Mouse (Mus musculus) forebrain, embryonic 15.5 days (tissue): ENCODE measurements around the gene Aff3. TPM values are rescaled to one million over a fixed set of nuclear protein-coding genes. Genes with fewer than 3 reads are reported as not detected.
A peak's percentile ranks its signal among the peaks of the same experiment; 100 is the strongest.

Source experiments
- ATAC-seq: fragments of 200-750 bp; cut with Nextera tagmentation; replicated peaks from 2 replicates; pipeline ENCODE4 v1.8.0; 2017; ENCODE audit warnings: mild to moderate bottlenecking, moderate TSS enrichment, moderate library complexity
- H3K27ac ChIP-seq: fragments of 300-500 bp; sonication (generic); replicated peaks from 2 replicates; pipeline ENCODE4 v1.5.1; 2015; ENCODE audit warnings: mild to moderate bottlenecking, inconsistent platforms
- H3K27me3 ChIP-seq: fragments of 300-500 bp; sonication (generic); 2 replicates; pipeline ENCODE4 v1.6.1; 2015; ENCODE audit warnings: inconsistent platforms
- H3K36me3 ChIP-seq: fragments of 300-500 bp; sonication (generic); 2 replicates; pipeline ENCODE4 v1.6.1; 2015; ENCODE audit warnings: mild to moderate bottlenecking, inconsistent platforms
- H3K4me1 ChIP-seq: fragments of 300-500 bp; sonication (generic); 2 replicates; pipeline ENCODE4 v1.6.1; 2015; ENCODE audit warnings: inconsistent platforms
- H3K4me2 ChIP-seq: fragments of 300-500 bp; sonication (generic); replicated peaks from 2 replicates; pipeline ENCODE4 v1.6.1; 2015; ENCODE audit warnings: mild to moderate bottlenecking, inconsistent platforms
- H3K4me3 ChIP-seq: fragments of 300-500 bp; sonication (generic); 2 replicates; pipeline ENCODE4 v1.5.1; 2015; ENCODE audit warnings: mild to moderate bottlenecking, inconsistent platforms
- H3K9ac ChIP-seq: fragments of 300-500 bp; sonication (generic); replicated peaks from 2 replicates; pipeline ENCODE4 v1.6.1; 2015; ENCODE audit warnings: mild to moderate bottlenecking, inconsistent platforms
- H3K9me3 ChIP-seq: fragments of 300-500 bp; sonication (generic); 2 replicates; pipeline ENCODE4 v1.6.1; 2016; ENCODE audit warnings: inconsistent platforms
- WGBS: fragments of 180-500 bp; shearing (Covaris S2); methylation state at CpG from one replicate; pipeline ENCODE4 v1.1.7; 2015; ENCODE audit warnings: mixed read lengths; 5-methylcytosine and 5-hydroxymethylcytosine counted together
- polyA plus RNA-seq: library from polyadenylated mRNA; unstranded; fragments of >200 nt; fragmentation: Nextera tagmentation; extraction: Ambion mirVana; gene quantifications from 2 replicates; pipeline ENCODE4 v1.2.1, GENCODE M21; 2015

The Aff3 gene
- polyA plus RNA-seq, 1 experiment from 2014 or later = 36.9 TPM

DNA sequence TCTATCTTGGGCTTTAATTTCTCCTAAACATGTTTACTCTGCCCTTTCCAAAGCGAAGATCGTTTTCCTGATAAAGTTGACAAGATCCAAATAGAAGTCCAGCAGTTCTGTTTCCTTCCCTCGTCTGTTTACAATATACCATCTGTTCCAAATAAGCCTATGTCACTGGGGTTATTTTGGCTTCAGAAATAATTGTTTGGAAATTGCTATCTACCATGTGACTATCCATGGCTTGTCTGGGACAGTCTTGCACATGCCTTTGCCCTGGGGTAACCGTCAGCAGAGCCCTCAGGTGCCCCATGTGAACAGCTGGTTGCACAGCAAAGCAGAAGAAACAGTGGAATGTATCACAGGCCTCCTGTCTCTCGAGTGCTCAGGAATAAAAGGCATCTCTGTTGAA lies 86.4 kb downstream of the Aff3 start:
- WGBS = 54% methylated on average over 5 of the region's 5 CpGs
- no peak overlapping the region for H3K27ac ChIP-seq

GRCm38 (mm10) chr1:38567791-38568190 lies 97.0 kb downstream of the Aff3 start:
- H3K4me1 ChIP-seq = peaks cover 57% of the 10 kb centered on the region
- H3K27me3 ChIP-seq = no peaks in the 10 kb centered on the region
- 0 out of 2 replicates have a peak overlapping the region, but pooled peaks have one; percentile 11 for H3K27ac ChIP-seq

More for the DNA sequence above, 86.4 kb downstream of the Aff3 start:
- Histone ChIP-seq H3K4me2 (no peak overlapping the region), H3K4me3 (no peak overlapping the region), H3K36me3 (no peaks in the 10 kb centered on the region), H3K4me1 (0 out of 2 replicates have a peak, but pooled peaks cover 6% of the 10 kb centered on the region), H3K9me3 (no peaks in the 10 kb centered on the region), H3K27me3 (no peaks in the 10 kb centered on the region), H3K9ac (no peak overlapping the region)
- ATAC-seq = no peak

GRCm38 (mm10) chr1:38566101-38566678 lies 98.6 kb downstream of the Aff3 start:
- Histone ChIP-seq H3K4me1 (peaks cover 69% of the 10 kb centered on the region), H3K4me3 (no peak overlapping the region), H3K27me3 (no peaks in the 10 kb centered on the region), H3K27ac (peak overlapping the region; percentile 62), H3K4me2 (no peak overlapping the region), H3K9me3 (no peaks in the 10 kb centered on the region), H3K36me3 (no peaks in the 10 kb centered on the region), H3K9ac (no peak overlapping the region)
- ATAC-seq = peak; percentile 14; the same call in 1 of the 2 replicates
- WGBS = 25% methylated on average over 9 of the region's 9 CpGs

More at GRCm38 (mm10) chr1:38567791-38568190, 97.0 kb downstream of the Aff3 start:
- Histone ChIP-seq H3K4me2 (no peak overlapping the region), H3K9ac (no peak overlapping the region), H3K36me3 (no peaks in the 10 kb centered on the region), H3K4me3 (no peak overlapping the region), H3K9me3 (no peaks in the 10 kb centered on the region)
- ATAC-seq = no peak
- WGBS = 28% methylated on average over 3 of the region's 3 CpGs

- H3K27me3 ChIP-seq = no peaks in the 10 kb centered on the region
- H3K4me2 ChIP-seq = peak overlapping the region; percentile 1; the same call in 1 of the 2 replicates
- ATAC-seq = peak; percentile 49
- H3K36me3 ChIP-seq = no peaks in the 10 kb centered on the region
- H3K9me3 ChIP-seq = no peaks in the 10 kb centered on the region
- peak overlapping the region; percentile 77 for H3K27ac ChIP-seq
- no peak overlapping the region for H3K9ac ChIP-seq
- 26% methylated on average over 7 of the region's 7 CpGs for WGBS
- peaks cover 73% of the 10 kb centered on the region for H3K4me1 ChIP-seq
- H3K4me3 ChIP-seq = no peak overlapping the region
Observed at GRCm38 (mm10) chr1:38565295-38565777, 99.4 kb downstream of the Aff3 start.

DNA sequence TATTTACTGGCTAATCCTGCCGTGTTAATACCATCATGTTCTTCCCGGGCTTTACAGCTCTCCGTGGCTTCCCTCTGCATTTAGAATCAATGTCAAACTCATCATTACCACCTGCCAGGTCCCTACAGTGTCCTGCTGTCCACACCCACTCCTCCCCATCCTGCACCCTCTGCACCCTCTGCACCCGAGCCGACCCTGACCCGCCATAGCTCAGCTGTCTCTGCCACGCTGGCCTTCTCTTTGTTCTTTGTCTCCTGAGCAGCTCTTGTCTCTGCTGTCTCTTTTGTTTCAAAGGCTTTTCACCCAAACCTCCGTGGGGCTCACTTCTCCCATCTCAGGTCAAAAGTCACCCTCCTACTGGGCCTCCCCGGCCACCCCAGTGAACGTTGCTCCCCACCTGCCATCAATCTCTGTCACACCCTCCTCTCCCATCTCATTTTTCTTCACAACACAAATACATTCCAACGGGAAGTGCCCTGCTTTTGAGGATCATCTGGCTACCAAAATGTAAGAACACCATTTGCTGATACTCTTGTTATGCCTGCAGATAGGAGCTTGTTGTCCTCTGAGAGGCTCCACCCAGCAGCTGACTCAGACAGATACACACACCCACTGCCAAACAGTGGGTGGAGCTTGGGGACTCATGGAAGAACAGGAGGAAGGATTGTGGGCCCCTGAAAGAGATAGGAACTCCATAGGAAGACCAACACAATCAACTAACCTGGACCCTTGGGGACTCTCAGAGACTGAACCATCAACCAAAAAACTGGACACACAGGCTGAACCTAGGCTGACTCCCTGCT lies 102.2 kb downstream of the Aff3 start:
- no peak for ATAC-seq
- H3K4me1 ChIP-seq = peaks cover 55% of the 10 kb centered on the region
- no peak overlapping the region for H3K9ac ChIP-seq
- H3K4me2 ChIP-seq = no peak overlapping the region
- H3K36me3 ChIP-seq = no peaks in the 10 kb centered on the region
- H3K9me3 ChIP-seq = no peaks in the 10 kb centered on the region
- 0 out of 2 replicates have a peak overlapping the region, but pooled peaks have one; percentile 25 for H3K27ac ChIP-seq
- no peak overlapping the region for H3K4me3 ChIP-seq
- WGBS = 22% methylated on average over 11 of the region's 11 CpGs
- H3K27me3 ChIP-seq = no peaks in the 10 kb centered on the region

GRCm38 (mm10) chr1:38561331-38561730 lies 103.4 kb downstream of the Aff3 start:
- peaks cover 44% of the 10 kb centered on the region for H3K4me1 ChIP-seq
- no peaks in the 10 kb centered on the region for H3K36me3 ChIP-seq
- no peak overlapping the region for H3K4me3 ChIP-seq
- H3K27ac ChIP-seq = no peak overlapping the region
- no peaks in the 10 kb centered on the region for H3K27me3 ChIP-seq
- no peak overlapping the region for H3K9ac ChIP-seq
- no peak for ATAC-seq
- no peaks in the 10 kb centered on the region for H3K9me3 ChIP-seq
- 82% methylated on average over 7 of the region's 7 CpGs for WGBS
- no peak overlapping the region for H3K4me2 ChIP-seq

DNA sequence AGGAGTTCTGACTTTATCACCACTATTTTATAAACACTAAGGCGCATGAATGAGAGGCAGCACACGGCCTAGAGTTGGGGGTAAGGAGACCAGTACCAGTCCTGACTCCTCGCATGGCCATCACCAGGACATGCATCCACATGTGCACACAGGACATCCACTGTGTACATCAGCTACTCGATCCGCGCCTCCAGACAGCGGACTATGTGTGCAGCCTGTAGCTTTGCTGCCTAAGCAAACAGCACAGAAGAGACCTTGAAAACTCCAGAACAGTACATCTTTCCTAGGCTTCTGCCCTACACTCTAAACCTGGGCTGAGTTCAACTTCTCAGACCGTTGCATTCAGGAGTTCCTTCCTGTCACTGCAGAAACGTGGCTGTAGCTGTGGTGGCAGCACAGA lies 104.1 kb downstream of the Aff3 start:
- no peak for ATAC-seq
- Histone ChIP-seq H3K27ac (no peak overlapping the region), H3K4me3 (no peak overlapping the region), H3K4me2 (no peak overlapping the region), H3K4me1 (peaks cover 37% of the 10 kb centered on the region), H3K36me3 (no peaks in the 10 kb centered on the region), H3K9me3 (no peaks in the 10 kb centered on the region), H3K27me3 (no peaks in the 10 kb centered on the region), H3K9ac (no peak overlapping the region)
- WGBS = 88% methylated on average over 9 of the region's 9 CpGs

DNA sequence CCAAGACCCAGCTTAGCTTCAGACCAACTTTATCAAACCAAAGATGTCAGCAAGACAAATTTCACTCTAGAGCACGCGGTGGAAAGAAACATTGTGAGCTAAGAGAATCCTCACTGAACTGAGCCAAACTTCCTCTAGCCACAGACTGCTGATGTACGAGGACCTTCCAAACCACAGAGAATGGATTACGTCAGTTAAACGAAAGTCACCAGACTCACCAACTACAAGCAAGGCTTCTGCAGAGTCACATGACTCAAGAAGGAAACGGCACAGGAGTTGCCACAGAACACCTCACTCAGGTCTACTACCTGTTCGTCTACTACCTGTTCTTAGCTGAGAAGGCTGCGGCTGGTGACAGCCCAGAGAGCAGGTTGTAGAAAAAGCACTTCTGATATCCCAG lies 107.1 kb downstream of the Aff3 start:
- Histone ChIP-seq H3K4me2 (no peak overlapping the region), H3K9me3 (no peaks in the 10 kb centered on the region), H3K4me1 (peaks cover 20% of the 10 kb centered on the region), H3K27me3 (no peaks in the 10 kb centered on the region), H3K4me3 (no peak overlapping the region), H3K27ac (no peak overlapping the region), H3K9ac (no peak overlapping the region), H3K36me3 (no peaks in the 10 kb centered on the region)
- WGBS = 94% methylated on average over 8 of the region's 8 CpGs
- ATAC-seq = no peak

DNA sequence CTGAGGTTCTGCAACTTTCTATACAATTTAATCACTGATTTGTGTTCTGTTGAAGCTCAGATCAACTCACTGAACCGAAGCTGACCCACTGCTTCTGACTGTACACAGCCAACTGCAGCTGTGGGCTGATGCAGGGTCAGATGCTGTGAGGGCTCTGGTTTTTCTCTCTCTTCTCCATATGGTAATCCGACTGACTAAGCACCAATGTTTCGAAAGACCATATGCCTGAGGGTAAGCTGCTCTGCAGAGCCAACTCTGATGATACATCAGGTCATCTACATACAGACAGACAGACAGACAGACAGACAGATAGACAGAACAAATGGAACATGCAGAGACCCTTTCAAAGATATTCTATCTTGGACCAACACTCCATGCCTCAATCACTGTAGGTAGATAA lies 110.2 kb downstream of the Aff3 start:
- Histone ChIP-seq H3K9me3 (no peaks in the 10 kb centered on the region), H3K4me3 (no peak overlapping the region), H3K27ac (no peak overlapping the region), H3K4me1 (peaks cover 6% of the 10 kb centered on the region; the same call in 1 of the 2 replicates), H3K36me3 (no peaks in the 10 kb centered on the region), H3K9ac (no peak overlapping the region), H3K27me3 (no peaks in the 10 kb centered on the region), H3K4me2 (no peak overlapping the region)
- WGBS = 88% methylated on average over 3 of the region's 3 CpGs
- ATAC-seq = no peak

DNA sequence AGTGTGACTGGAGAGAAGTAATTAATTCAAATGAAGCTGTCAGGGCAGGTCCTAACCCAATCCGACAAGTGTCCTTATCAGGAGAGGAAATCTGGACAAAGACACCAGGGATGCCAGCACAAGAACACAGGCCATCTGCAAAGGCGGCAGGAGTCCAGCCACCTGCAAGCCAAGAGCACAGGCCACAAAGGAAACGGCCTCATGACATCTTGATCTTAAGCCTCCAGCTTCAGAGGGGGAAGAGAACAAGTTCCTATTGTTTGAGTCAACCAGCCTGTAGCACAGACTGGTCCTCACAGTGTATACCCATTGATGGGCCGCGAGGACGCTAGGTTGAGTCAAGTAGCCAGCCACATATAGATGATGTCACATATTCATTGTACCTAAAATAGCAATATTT lies 111.7 kb downstream of the Aff3 start:
- no peak overlapping the region for H3K4me3 ChIP-seq
- peaks cover 13% of the 10 kb centered on the region; the same call in 1 of the 2 replicates for H3K4me1 ChIP-seq
- no peak overlapping the region for H3K9ac ChIP-seq
- WGBS = 48% methylated on average over 6 of the region's 6 CpGs
- H3K27ac ChIP-seq = no peak overlapping the region
- no peaks in the 10 kb centered on the region for H3K27me3 ChIP-seq
- no peaks in the 10 kb centered on the region for H3K9me3 ChIP-seq
- no peak for ATAC-seq
- H3K4me2 ChIP-seq = no peak overlapping the region
- no peaks in the 10 kb centered on the region for H3K36me3 ChIP-seq

DNA sequence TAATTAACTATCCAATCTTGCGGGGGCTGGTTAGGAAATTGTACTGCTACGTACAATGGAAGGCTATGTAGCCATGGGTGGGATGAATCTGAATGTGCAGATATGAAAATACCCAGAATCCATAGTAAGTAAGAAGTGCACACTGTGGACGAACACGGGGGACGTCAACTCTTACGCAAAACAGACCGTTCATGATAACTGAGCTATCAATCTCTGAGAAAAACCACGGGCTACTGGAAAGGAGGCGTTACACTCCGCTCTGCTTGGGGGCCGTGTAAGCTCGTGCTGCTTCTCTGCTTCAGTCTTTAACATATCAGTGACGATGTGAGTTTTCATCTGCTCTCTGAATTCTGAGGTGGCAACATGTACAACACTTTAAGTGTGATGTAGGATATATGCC lies 114.2 kb downstream of the Aff3 start:
- 83% methylated on average over 13 of the region's 13 CpGs for WGBS
- Histone ChIP-seq H3K27ac (no peak overlapping the region), H3K4me2 (no peak overlapping the region), H3K9me3 (no peaks in the 10 kb centered on the region), H3K4me1 (peaks cover 30% of the 10 kb centered on the region), H3K36me3 (no peaks in the 10 kb centered on the region), H3K27me3 (no peaks in the 10 kb centered on the region), H3K4me3 (no peak overlapping the region), H3K9ac (no peak overlapping the region)
- ATAC-seq = no peak
